Mouse (Mus musculus): ENCODE data around the gene Ptprg. TPM values are rescaled to one million over a fixed set of nuclear protein-coding genes. Genes with fewer than 3 reads are reported as not detected.

Ptprg gene
- total and polyA plus RNA-seq, 2 experiments from 2014 or later: 8.7 to 63.4 TPM

DNA sequence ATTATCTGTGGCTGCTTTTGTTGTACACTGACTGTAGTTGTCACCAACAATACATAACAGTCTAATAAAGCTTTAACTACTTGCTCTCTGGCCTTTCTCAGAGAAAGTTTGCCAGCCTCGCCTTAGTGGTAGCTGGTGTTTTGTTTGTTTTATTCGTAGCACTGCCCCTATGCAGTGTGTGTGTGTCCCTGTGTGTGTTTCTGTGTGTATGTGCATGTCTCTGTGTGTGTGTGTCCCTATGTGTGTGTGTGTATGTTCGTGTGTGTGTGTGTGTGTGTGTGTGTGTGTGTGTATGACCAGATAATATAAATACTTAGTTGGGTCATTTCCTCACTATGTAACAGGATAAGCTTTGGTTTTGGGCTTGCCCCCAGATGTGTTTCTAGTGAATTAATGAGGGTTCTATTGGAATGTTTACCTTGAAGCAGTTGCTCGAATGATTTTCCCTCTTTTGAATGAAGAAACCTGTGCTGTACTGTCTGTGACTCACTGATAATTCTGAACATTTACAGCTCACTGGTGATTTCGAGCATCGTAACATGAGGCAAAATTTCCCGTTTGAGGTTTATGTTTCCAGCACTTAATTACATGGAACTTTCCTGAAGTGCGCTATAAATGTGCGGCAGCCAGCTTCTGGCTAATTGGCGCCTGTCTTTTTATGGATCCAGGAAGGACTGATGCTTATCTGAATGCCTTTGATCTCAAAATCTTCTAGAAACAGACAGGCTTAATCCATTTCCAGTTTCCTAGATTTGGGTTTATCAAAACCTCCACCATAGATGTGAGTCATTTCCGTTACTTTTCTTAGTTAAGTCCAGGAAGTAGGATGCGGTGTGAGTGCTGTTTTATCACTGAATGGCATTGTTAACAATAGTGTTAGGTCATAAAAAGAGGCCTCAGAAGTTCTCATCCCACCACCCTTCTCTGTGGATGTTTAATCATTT lies 546.3 kb downstream of the Ptprg start:
- peak; percentile 69 for ATAC-seq (ENCODE audit: insufficient read depth, low read depth)
- Histone ChIP-seq H3K4me3 (ENCODE audit: low read depth, low read length) (no peak overlapping the region), H3K27ac (ENCODE audit: low read depth) (peak overlapping the region; percentile 43; the same call in 1 of the 2 replicates)

DNA sequence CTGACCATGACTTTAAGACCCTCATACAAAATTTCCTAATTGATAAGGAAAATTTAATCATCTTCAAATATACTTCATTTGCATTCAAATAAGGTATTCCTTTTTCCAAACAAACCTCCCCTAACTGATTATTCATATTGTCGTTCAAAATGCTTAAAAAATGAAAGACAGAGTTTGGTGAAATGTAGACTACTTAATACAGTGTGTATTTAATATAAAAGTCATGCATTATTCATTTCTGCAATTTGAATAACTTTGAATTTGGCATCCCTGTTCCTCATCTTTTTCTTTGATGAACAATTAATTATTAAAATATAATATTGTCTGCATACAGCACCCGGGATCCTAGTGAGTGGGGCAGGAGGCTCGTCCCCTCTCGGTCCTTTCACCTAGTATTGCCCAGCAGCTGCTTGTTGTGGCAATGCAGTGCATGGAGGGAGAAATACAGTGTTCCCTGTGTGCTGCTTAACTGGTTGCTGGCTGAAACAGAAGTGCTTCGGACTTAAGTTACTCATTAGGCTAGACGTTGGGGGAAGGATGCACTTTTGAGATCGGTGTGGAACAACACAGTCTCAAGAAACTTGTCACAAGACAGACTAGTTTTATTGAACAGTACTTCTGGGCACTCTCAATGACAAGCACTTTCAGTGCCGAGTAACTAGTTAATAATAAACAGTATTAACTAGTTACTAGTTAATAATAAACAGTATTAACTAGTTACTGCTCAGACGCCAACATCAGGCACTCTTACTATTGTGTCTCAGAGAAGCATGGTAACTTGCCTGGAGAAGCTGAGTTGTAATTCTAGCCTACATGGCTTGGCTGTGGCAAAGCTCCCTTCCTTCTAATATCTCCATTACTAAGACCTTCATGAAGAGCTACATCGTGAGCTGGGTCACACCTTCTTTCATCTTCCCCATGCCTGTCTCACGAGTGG lies 549.3 kb downstream of the Ptprg start:
- Histone ChIP-seq H3K4me2 (ENCODE audit: low read depth, low read length) (no peak overlapping the region), H3K9ac (replicated peaks; ENCODE audit: low read depth, low read length) (no peak overlapping the region), H3K36me3 (replicated peaks; ENCODE audit: control insufficient read depth, insufficient read depth, low read length) (no peaks in the 10 kb centered on the region), H3K27ac (ENCODE audit: low read depth) (no peak overlapping the region), H3K4me1 (ENCODE audit: control insufficient read depth, insufficient read depth) (0 out of 2 replicates have a peak, but pooled peaks cover 3% of the 10 kb centered on the region), H3K27me3 (ENCODE audit: control insufficient read depth, insufficient read depth, low read length) (no peaks in the 10 kb centered on the region), H3K4me3 (ENCODE audit: low read depth, low read length) (no peak overlapping the region), H3K9me3 (replicated peaks; ENCODE audit: control insufficient read depth, low read length) (no peaks in the 10 kb centered on the region)
- no peak for TF ChIP-seq CTCF (IDR thresholded peaks at IDR 0.05; ENCODE audit: low read depth)
- no peak for TF ChIP-seq EP300 (IDR thresholded peaks at IDR 0.05; ENCODE audit: low read depth)
- ATAC-seq (ENCODE audit: insufficient read depth, low read depth): no peak
- WGBS: 86% methylated on average over 11 of the region's 11 CpGs
- no peak for DNase-seq (ENCODE audit: low spot score)

More for the DNA sequence above, 546.3 kb downstream of the Ptprg start:
- H3K9me3 ChIP-seq (replicated peaks; ENCODE audit: control insufficient read depth, low read length): no peaks in the 10 kb centered on the region
- TF ChIP-seq EP300 (IDR thresholded peaks at IDR 0.05; ENCODE audit: low read depth) (peak; percentile 64; the same call in 1 of the 2 replicates), CTCF (IDR thresholded peaks at IDR 0.05; ENCODE audit: low read depth) (no peak)
- no peak overlapping the region for H3K9ac ChIP-seq (replicated peaks; ENCODE audit: low read depth, low read length)
- 55% methylated on average over 12 of the region's 12 CpGs for WGBS
- H3K27me3 ChIP-seq (ENCODE audit: control insufficient read depth, insufficient read depth, low read length): no peaks in the 10 kb centered on the region
- no peaks in the 10 kb centered on the region for H3K36me3 ChIP-seq (replicated peaks; ENCODE audit: control insufficient read depth, insufficient read depth, low read length)
- DNase-seq (ENCODE audit: low spot score): peak; percentile 53
- no peak overlapping the region for H3K4me2 ChIP-seq (ENCODE audit: low read depth, low read length)
- no peaks in the 10 kb centered on the region for H3K4me1 ChIP-seq (ENCODE audit: control insufficient read depth, insufficient read depth)

DNA sequence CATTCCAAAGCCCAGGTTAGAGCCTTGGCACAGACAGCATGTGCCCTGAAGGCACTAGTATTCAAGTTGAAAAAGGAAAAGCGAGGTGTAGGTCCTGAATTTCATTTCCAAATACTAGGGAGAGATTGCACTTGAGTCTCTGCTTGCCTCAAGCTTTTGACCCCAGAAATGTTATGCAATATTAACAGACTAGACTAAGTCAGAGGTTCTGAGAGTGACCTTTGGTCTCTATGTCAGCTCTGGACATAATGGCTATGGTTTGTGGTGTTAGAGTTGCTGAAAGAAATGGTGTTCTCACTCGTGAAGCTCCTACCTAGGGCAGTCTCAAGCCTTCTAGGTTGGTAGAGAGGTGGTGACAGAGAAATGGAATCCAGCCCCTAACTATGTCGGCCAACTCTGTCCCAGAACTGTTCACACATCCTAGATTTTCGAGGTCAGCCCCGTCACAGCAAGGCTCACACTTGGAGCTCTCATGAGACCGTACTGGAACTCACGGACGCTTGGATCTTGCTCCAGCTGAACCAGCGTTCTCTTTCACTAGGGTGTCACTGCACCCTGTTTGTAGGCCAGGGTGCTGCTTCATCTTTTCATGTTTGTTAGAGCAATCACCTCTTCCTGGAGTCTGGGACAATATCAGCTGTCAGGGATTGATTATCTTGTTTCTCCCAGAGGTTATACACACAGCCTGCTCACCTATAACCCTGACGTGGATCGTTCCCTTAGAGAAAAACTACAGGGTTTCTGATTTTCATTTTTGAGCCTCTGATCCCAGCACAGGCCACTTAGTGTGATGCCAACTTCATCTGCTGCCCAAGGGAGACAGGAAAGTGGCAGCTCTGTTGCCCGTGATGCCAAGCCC lies 551.2 kb downstream of the Ptprg start:
- Histone ChIP-seq H3K9me3 (replicated peaks; ENCODE audit: control insufficient read depth, low read length) (no peaks in the 10 kb centered on the region), H3K27ac (ENCODE audit: low read depth) (no peak overlapping the region), H3K4me1 (ENCODE audit: control insufficient read depth, insufficient read depth) (0 out of 2 replicates have a peak, but pooled peaks cover 3% of the 10 kb centered on the region), H3K4me3 (ENCODE audit: low read depth, low read length) (no peak overlapping the region), H3K4me2 (ENCODE audit: low read depth, low read length) (no peak overlapping the region), H3K36me3 (replicated peaks; ENCODE audit: control insufficient read depth, insufficient read depth, low read length) (no peaks in the 10 kb centered on the region), H3K9ac (replicated peaks; ENCODE audit: low read depth, low read length) (no peak overlapping the region), H3K27me3 (ENCODE audit: control insufficient read depth, insufficient read depth, low read length) (no peaks in the 10 kb centered on the region)
- ATAC-seq (ENCODE audit: insufficient read depth, low read depth) (no peak), DNase-seq (ENCODE audit: low spot score) (no peak)
- TF ChIP-seq EP300 (IDR thresholded peaks at IDR 0.05; ENCODE audit: low read depth) (no peak), CTCF (IDR thresholded peaks at IDR 0.05; ENCODE audit: low read depth) (no peak)
- 55% methylated on average over 12 of the region's 12 CpGs for WGBS

DNA sequence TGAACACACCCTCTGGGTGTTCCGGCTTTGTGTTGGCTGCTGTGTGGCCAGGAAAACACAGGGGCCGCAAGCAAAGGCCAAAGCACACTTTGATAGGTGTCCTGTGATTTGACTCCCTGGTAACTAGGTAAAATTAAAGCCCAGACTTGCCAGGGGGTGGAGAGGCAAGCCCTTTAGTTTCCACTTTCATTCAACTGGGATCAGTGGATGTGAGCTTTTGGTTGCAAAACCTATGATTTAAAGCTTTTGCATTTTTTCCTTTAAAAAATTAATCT lies 551.8 kb downstream of the Ptprg start:
- Histone ChIP-seq H3K36me3 (replicated peaks; ENCODE audit: control insufficient read depth, insufficient read depth, low read length) (no peaks in the 10 kb centered on the region), H3K27me3 (ENCODE audit: control insufficient read depth, insufficient read depth, low read length) (no peaks in the 10 kb centered on the region), H3K4me1 (ENCODE audit: control insufficient read depth, insufficient read depth) (0 out of 2 replicates have a peak, but pooled peaks cover 3% of the 10 kb centered on the region), H3K27ac (ENCODE audit: low read depth) (no peak overlapping the region), H3K4me2 (ENCODE audit: low read depth, low read length) (no peak overlapping the region), H3K9me3 (replicated peaks; ENCODE audit: control insufficient read depth, low read length) (no peaks in the 10 kb centered on the region), H3K9ac (replicated peaks; ENCODE audit: low read depth, low read length) (no peak overlapping the region), H3K4me3 (ENCODE audit: low read depth, low read length) (no peak overlapping the region)
- DNase-seq (ENCODE audit: low spot score): no peak
- TF ChIP-seq CTCF (IDR thresholded peaks at IDR 0.05; ENCODE audit: low read depth): no peak
- no peak for TF ChIP-seq EP300 (IDR thresholded peaks at IDR 0.05; ENCODE audit: low read depth)
- WGBS: 65% methylated on average over 2 of the region's 2 CpGs
- ATAC-seq (ENCODE audit: insufficient read depth, low read depth): no peak

DNA sequence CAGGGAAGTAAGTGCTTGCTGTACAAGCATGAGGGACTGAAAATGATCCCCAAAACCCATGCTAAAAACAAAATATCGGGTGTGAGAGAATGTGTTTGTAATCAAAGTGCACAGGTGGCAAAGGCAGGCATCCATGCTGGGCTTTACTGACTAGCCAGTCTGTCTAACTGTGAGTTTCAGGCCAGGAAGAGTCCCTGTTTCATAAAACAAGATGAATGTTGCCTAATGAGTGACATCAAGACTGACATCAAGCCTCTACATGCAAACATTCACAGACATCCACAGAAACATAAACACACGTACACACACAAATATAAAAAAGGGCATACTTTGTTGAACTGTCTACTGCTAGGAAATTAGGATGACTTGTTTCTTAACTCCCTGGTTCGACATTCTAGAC lies 552.3 kb downstream of the Ptprg start:
- no peak for DNase-seq (ENCODE audit: low spot score)

More for the DNA sequence above, 552.3 kb downstream of the Ptprg start:
- WGBS: 90% methylated on average over 3 of the region's 3 CpGs
- Histone ChIP-seq H3K27me3 (ENCODE audit: control insufficient read depth, insufficient read depth, low read length) (no peaks in the 10 kb centered on the region), H3K4me3 (ENCODE audit: low read depth, low read length) (no peak overlapping the region), H3K27ac (ENCODE audit: low read depth) (no peak overlapping the region), H3K9me3 (replicated peaks; ENCODE audit: control insufficient read depth, low read length) (no peaks in the 10 kb centered on the region), H3K4me2 (ENCODE audit: low read depth, low read length) (no peak overlapping the region), H3K36me3 (replicated peaks; ENCODE audit: control insufficient read depth, insufficient read depth, low read length) (no peaks in the 10 kb centered on the region), H3K9ac (replicated peaks; ENCODE audit: low read depth, low read length) (no peak overlapping the region), H3K4me1 (ENCODE audit: control insufficient read depth, insufficient read depth) (0 out of 2 replicates have a peak, but pooled peaks cover 3% of the 10 kb centered on the region)
- TF ChIP-seq CTCF (IDR thresholded peaks at IDR 0.05; ENCODE audit: low read depth) (no peak), EP300 (IDR thresholded peaks at IDR 0.05; ENCODE audit: low read depth) (no peak)
- ATAC-seq (ENCODE audit: insufficient read depth, low read depth): no peak
